Mouse (Mus musculus) forebrain, embryonic 15.5 days (tissue): ENCODE results near the gene Fes. TPM values are rescaled to one million over a fixed set of nuclear protein-coding genes. Genes with fewer than 3 reads are reported as not detected.
A peak's percentile ranks its signal among the peaks of the same experiment; 100 is the strongest.

Experiments
- ATAC-seq: fragments of 200-750 bp; cut with Nextera tagmentation; replicated peaks from 2 replicates; pipeline ENCODE4 v1.8.0; 2017; ENCODE audit warnings: mild to moderate bottlenecking, moderate TSS enrichment, moderate library complexity
- H3K27ac ChIP-seq: fragments of 300-500 bp; sonication (generic); replicated peaks from 2 replicates; pipeline ENCODE4 v1.5.1; 2015; ENCODE audit warnings: mild to moderate bottlenecking, inconsistent platforms
- H3K27me3 ChIP-seq: fragments of 300-500 bp; sonication (generic); 2 replicates; pipeline ENCODE4 v1.6.1; 2015; ENCODE audit warnings: inconsistent platforms
- H3K36me3 ChIP-seq: fragments of 300-500 bp; sonication (generic); 2 replicates; pipeline ENCODE4 v1.6.1; 2015; ENCODE audit warnings: mild to moderate bottlenecking, inconsistent platforms
- H3K4me1 ChIP-seq: fragments of 300-500 bp; sonication (generic); 2 replicates; pipeline ENCODE4 v1.6.1; 2015; ENCODE audit warnings: inconsistent platforms
- H3K4me2 ChIP-seq: fragments of 300-500 bp; sonication (generic); replicated peaks from 2 replicates; pipeline ENCODE4 v1.6.1; 2015; ENCODE audit warnings: mild to moderate bottlenecking, inconsistent platforms
- H3K4me3 ChIP-seq: fragments of 300-500 bp; sonication (generic); 2 replicates; pipeline ENCODE4 v1.5.1; 2015; ENCODE audit warnings: mild to moderate bottlenecking, inconsistent platforms
- H3K9ac ChIP-seq: fragments of 300-500 bp; sonication (generic); replicated peaks from 2 replicates; pipeline ENCODE4 v1.6.1; 2015; ENCODE audit warnings: mild to moderate bottlenecking, inconsistent platforms
- H3K9me3 ChIP-seq: fragments of 300-500 bp; sonication (generic); 2 replicates; pipeline ENCODE4 v1.6.1; 2016; ENCODE audit warnings: inconsistent platforms
- WGBS: fragments of 180-500 bp; shearing (Covaris S2); methylation state at CpG from one replicate; pipeline ENCODE4 v1.1.7; 2015; ENCODE audit warnings: mixed read lengths; 5-methylcytosine and 5-hydroxymethylcytosine counted together
- polyA plus RNA-seq: library from polyadenylated mRNA; unstranded; fragments of >200 nt; fragmentation: Nextera tagmentation; extraction: Ambion mirVana; gene quantifications from 2 replicates; pipeline ENCODE4 v1.2.1, GENCODE M21; 2015

Gene Fes
- polyA plus RNA-seq, 1 experiment from 2014 or later = 2.6 TPM

DNA sequence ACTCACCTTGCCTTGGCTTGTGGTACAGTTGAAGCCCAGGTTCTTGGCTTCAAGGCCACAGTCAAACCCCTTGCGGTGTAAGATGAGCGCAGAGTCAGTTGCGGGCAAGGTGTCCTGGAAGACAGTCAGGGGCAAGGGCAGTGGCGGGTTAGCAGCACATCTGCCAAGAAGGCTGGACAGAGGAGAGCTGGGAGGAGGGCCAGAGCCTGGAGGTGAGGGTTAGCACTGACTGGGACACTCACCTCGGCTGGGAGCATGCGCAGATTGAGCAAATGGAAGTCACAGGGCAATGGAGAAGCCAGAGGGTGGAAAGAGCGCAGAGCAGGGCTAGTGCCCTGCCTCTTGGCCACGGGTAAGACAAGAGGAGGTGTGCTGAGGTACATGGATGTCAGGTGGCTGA is 34.8 kb downstream of the Fes start:
- Histone ChIP-seq H3K4me2 (no peak overlapping the region), H3K4me3 (no peak overlapping the region), H3K27ac (no peak overlapping the region), H3K9me3 (no peaks in the 10 kb centered on the region), H3K36me3 (peaks cover 61% of the 10 kb centered on the region), H3K4me1 (no peaks in the 10 kb centered on the region), H3K27me3 (no peaks in the 10 kb centered on the region), H3K9ac (no peak overlapping the region)
- ATAC-seq = no peak
- 87% methylated on average over 8 of the region's 8 CpGs for WGBS

DNA sequence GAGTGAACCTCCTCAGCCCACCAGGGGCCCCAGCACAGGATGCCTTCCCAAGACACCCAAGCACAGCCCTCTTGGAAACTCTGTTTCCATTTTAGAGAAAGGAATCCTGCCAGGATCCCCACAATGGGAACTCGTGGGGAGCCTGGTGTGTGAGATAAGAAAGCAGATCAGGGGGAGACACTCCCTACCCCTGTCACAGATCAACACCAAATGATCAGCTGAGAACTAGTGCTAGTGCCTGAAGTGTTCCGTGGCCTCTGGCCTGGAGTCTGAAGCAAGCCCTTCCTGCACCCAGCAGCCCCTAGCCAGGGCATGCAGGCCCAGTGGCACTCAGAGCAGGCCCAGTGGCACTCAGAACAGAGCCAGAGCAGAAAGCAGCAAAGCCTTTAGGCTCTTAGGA is 36.9 kb downstream of the Fes start:
- Histone ChIP-seq H3K27me3 (no peaks in the 10 kb centered on the region), H3K27ac (no peak overlapping the region), H3K9me3 (no peaks in the 10 kb centered on the region), H3K4me3 (no peak overlapping the region), H3K4me2 (no peak overlapping the region), H3K4me1 (no peaks in the 10 kb centered on the region), H3K36me3 (peaks cover 45% of the 10 kb centered on the region), H3K9ac (no peak overlapping the region)
- 76% methylated on average over 2 of the region's 2 CpGs for WGBS
- ATAC-seq = no peak

DNA sequence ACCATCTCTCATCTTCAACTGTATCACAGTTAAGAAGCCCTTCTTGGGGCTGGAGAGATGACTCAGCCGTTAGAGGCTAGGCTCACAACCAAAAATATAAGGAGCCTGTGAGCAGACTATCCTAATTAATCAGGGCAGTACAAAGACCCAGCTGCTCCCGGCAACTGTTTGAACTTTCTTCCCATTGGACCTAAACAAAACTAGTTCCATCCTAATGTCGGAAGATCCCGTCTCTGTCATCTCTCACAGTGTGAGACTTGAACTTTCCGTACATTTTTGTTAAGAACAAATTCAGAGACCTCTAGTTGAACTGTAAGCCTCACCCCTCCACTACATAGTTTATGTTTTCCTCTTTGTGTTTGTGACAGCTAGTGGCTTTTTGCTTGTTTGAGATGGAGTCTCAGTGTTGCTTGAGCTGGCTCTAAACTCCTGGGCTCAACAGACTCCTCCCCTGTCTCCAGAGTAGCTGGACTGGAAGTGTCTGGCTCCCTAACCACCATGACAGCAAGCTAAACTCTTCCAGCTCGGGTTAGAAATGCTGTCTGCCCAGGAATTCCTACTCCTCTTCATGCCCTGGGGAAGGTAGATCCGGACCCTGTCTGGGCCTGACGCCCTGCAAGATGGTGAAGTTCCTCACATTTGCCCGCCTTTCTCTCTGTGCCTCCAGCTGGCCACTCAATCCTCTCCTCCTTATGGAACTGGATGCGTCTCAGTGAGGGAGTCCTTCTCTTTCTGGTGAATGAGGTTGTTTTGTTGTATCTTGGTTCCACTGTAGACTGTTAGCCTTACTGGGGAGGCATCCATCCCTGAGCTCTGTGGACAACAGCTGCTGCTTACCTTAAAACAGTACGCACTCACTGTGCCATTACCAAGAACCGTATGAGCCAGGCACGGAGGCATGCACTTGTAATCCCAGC is 39.8 kb downstream of the Fes start:
- no peak for ATAC-seq
- Histone ChIP-seq H3K4me1 (peaks cover 8% of the 10 kb centered on the region), H3K9ac (no peak overlapping the region), H3K4me3 (no peak overlapping the region), H3K27ac (no peak overlapping the region), H3K4me2 (no peak overlapping the region), H3K27me3 (no peaks in the 10 kb centered on the region), H3K36me3 (peaks cover 27% of the 10 kb centered on the region), H3K9me3 (no peaks in the 10 kb centered on the region)
- 74% methylated on average over 13 of the region's 13 CpGs for WGBS

DNA sequence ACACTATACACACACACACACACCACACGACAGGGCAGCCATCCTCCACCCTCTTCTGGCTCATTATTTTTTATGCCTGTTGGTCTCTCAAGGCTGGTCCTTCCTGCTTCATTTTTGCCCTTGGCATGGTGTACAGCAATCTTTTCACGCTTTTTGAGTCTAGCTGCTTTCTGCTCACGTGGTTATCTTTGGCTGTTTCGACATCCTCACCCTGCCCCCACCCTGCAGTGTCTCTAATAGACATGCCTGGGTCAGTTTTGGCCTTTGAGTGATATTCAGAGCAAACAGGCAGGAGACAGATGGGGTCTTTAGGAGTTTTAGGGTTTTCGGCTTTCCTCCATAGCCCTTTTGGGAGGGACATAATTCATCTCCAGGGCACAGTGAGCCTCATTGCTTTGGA is 40.9 kb downstream of the Fes start:
- Histone ChIP-seq H3K4me1 (peaks cover 13% of the 10 kb centered on the region), H3K9ac (no peak overlapping the region), H3K4me3 (no peak overlapping the region), H3K9me3 (no peaks in the 10 kb centered on the region), H3K4me2 (no peak overlapping the region), H3K27me3 (no peaks in the 10 kb centered on the region), H3K36me3 (peaks cover 18% of the 10 kb centered on the region), H3K27ac (no peak overlapping the region)
- 93% methylated on average over 5 of the region's 5 CpGs for WGBS
- ATAC-seq = no peak

DNA sequence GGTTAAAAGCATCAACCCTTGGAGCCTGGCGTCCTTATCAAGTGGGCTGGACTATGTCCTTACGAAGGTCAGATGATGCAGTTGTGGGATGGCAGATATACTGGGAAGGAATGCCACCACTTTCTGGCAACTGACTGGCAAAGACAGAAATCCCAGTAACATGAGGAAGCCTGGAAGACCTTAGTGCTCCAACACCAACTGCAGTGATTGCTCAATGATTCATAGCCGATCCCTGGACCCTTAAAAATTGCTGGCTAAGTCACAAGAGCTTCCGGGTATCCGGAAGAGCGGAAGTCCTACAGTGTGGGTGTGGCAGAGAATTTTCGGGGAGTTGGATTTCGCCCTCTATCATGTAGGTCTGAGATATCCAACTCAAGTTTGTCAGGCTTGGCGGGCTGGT is 41.6 kb downstream of the Fes start:
- H3K9ac ChIP-seq = no peak overlapping the region
- no peak overlapping the region for H3K4me2 ChIP-seq
- ATAC-seq = no peak
- no peaks in the 10 kb centered on the region for H3K27me3 ChIP-seq
- H3K4me3 ChIP-seq = no peak overlapping the region
- H3K27ac ChIP-seq = no peak overlapping the region
- 96% methylated on average over 9 of the region's 9 CpGs for WGBS
- peaks cover 13% of the 10 kb centered on the region for H3K36me3 ChIP-seq
- H3K4me1 ChIP-seq = peaks cover 14% of the 10 kb centered on the region
- no peaks in the 10 kb centered on the region for H3K9me3 ChIP-seq

DNA sequence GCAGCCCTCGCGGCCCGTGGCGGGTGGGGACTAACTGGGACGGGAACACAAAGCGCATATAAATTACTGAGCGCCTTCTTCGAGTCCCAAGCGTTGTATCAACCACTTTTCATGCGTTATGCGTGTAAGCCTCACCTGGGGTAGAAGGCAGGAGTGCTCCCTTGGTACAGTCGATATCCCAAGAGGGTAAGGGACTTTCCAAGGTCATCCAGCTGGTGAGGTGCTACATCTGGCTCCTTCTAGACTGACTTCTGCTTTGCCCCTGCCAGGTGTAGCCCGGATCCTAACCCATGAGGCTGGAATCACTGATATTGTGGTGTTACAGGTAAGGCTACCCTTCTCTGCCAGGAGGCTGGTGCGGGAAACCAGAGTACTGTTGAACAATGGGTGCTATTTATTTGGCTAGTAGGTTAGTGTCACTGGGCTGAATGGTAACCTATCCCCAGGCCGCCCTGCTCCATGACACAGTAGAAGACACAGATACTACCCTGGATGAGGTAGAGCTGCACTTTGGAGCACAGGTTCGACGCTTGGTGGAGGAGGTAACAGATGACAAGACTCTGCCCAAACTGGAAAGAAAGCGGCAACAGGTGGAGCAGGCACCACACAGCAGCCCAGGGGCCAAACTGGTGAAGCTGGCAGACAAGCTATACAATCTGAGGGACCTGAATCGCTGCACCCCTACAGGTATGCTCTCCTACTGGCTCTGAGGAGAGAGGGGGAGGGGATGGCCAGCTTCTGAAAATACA is 44.3 kb downstream of the Fes start:
- Histone ChIP-seq H3K9me3 (no peaks in the 10 kb centered on the region), H3K4me2 (peak overlapping the region; percentile 79), H3K4me1 (peaks cover 32% of the 10 kb centered on the region), H3K27me3 (no peaks in the 10 kb centered on the region), H3K27ac (peak overlapping the region; percentile 80), H3K36me3 (no peaks in the 10 kb centered on the region), H3K9ac (peak overlapping the region; percentile 60), H3K4me3 (peak overlapping the region; percentile 44)
- WGBS = 28% methylated on average over 19 of the region's 19 CpGs
- ATAC-seq = peak; percentile 9

DNA sequence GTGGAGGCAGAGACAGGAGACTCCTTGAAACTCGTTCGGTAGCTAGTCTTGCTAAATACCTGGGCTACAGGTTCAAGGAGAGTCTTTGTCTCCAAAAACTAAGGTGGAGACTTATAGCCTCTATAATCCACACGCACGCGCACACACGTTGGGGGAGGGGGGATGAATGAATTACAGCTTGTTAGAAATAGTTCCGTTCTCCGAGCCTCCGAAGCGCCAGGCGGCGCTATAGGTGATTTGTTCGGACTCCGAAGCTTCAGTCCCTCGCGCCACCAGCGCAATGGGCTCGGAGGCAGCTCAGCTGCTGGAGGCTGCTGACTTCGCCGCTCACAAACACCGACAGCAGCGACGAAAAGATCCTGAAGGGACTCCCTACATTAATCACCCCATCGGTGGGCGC is 44.9 kb downstream of the Fes start, which contains the start of gene Hddc3:
Gene Hddc3, plus strand, starts transcription at position 247 of the 400 bp plus-strand sequence.
- Histone ChIP-seq H3K27me3 (no peaks in the 10 kb centered on the region), H3K4me2 (peak within 1 kb of the TSS; percentile 79), H3K4me3 (peak within 1 kb of the TSS; percentile 44), H3K9me3 (no peaks in the 10 kb centered on the region), H3K36me3 (no peaks in the 10 kb centered on the region), H3K4me1 (peaks cover 37% of the 10 kb centered on the region), H3K9ac (peak within 1 kb of the TSS; percentile 60), H3K27ac (peak within 1 kb of the TSS; percentile 80)
- peak; percentile 39 for ATAC-seq
- WGBS = under 1% methylated on average over 25 of the region's 25 CpGs

DNA sequence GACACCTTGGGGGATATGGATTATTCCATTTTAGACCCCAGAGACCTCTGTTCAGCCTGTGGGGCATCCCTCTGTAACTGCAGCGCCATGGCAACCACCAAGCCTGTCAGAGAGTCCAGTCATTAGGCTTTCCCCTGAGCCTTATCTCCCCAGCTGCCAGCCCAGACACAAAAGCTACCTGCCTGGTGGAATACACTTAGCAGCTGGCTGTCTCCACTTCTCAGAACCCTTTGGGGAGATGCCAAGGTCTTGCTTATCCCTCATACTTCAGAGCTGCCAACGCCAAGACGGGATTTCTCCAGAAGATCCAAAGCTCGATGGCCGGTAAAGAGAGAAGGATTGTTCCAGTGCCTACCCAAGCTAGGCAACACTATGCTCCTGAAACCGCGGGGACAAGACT is 46.0 kb downstream of the Fes start:
- Histone ChIP-seq H3K4me3 (no peak overlapping the region), H3K4me1 (peaks cover 39% of the 10 kb centered on the region), H3K27ac (no peak overlapping the region), H3K9me3 (no peaks in the 10 kb centered on the region), H3K9ac (no peak overlapping the region), H3K36me3 (peaks cover 7% of the 10 kb centered on the region), H3K27me3 (no peaks in the 10 kb centered on the region), H3K4me2 (no peak overlapping the region)
- 79% methylated on average over 7 of the region's 7 CpGs for WGBS
- ATAC-seq = no peak

DNA sequence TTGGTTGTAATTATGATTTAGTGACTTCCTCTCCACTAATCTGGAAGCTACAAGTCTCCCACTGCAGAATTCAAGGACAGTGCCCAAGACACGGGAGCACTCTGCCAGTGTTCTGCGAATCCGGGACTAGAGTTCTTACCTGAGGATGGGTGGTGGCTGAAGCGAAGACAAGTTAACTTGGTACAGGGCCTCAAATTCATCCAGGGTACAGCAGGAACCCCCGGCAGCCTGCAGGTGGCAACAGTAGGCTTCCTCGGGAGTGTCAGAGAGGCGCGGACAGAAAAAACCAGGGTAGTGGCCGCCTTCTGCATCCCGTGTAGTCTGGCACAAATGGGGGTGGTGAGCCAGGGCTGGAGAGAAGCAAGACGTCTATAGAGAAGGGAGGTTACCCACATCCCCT is 47.0 kb downstream of the Fes start, which contains the start of gene Unc45a:
Gene Unc45a, minus strand, starts transcription at position 213 of the 400 bp plus-strand sequence.
- H3K9me3 ChIP-seq = no peaks in the 10 kb centered on the region
- peak within 1 kb of the TSS; percentile 92 for H3K27ac ChIP-seq
- no peaks in the 10 kb centered on the region for H3K27me3 ChIP-seq
- WGBS = 3% methylated on average over 11 of the region's 11 CpGs
- H3K36me3 ChIP-seq = peaks cover 17% of the 10 kb centered on the region
- H3K4me1 ChIP-seq = peaks cover 39% of the 10 kb centered on the region
- H3K4me3 ChIP-seq = peak within 1 kb of the TSS; percentile 84
- ATAC-seq = peak; percentile 30; the same call in 1 of the 2 replicates
- peak within 1 kb of the TSS; percentile 82 for H3K9ac ChIP-seq
- peak within 1 kb of the TSS; percentile 94 for H3K4me2 ChIP-seq

DNA sequence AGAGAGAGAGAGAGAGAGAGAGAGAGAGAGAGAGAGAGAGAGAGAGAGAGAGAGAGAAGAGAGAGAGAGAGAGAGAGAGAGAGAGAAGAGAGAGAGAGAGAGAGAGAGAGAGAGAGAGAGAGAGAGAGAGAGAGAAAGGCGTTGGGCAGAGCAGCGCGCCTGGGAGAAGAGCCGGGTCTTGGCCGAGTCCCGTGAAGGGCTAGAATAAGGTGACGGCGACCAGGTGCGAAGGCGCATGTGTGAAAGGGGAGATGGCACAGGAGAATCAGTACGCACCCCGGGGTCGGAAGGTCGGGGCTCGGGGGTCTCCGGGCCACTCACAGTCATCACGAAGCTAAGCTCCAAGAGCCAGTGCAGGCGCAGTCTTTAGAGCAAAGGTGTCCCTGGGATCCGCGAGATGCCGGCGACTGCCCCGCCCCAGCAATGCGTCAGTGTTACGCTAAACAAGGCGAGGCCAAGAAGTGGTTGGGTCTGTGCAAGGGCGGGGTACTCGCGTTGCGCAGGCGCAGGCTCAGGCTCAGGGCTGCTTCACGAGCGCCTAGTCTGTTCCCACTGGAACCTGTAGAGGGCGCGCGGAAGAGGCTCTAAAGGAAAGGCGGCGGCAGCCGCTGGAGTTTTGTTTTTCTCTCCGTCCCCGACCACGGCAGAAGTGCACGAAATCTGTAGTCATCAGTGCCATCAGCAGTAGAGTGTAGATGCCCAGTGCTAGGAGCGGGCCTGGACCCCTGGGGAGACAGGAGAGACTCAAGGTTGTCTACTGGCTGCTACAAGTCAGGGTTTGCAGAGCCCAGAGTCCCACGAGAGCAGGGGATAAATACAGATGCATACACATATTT is 47.7 kb downstream of the Fes start:
- H3K27me3 ChIP-seq = no peaks in the 10 kb centered on the region
- peaks cover 41% of the 10 kb centered on the region for H3K4me1 ChIP-seq
- peak; percentile 97 for ATAC-seq
- H3K4me3 ChIP-seq = peak overlapping the region; percentile 84
- peak overlapping the region; percentile 82 for H3K9ac ChIP-seq
- H3K27ac ChIP-seq = peak overlapping the region; percentile 92
- WGBS = 1% methylated on average over 45 of the region's 45 CpGs
- H3K4me2 ChIP-seq = peak overlapping the region; percentile 94
- peaks cover 25% of the 10 kb centered on the region for H3K36me3 ChIP-seq
- H3K9me3 ChIP-seq = no peaks in the 10 kb centered on the region

DNA sequence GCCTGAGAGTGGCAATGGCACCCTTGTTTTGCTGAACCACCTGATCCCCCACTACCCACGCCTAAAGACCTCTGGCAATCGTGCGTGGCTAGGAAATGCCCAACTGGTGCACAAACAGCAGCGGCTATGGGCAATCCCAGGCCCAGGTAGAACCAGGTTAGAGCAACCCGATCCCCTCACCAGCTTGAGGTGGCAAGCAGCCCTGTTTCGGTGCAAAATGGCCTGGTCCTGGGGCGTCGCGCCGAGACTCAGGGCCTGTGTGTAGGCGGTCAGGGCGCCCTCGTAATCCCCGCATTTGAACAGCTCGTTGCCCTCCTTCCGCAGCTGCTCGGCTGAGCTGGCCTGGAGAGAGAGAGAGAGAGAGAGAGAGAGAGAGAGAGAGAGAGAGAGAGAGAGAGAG is 48.4 kb downstream of the Fes start:
- Histone ChIP-seq H3K9ac (peak overlapping the region; percentile 82), H3K4me1 (peaks cover 41% of the 10 kb centered on the region), H3K36me3 (peaks cover 32% of the 10 kb centered on the region), H3K27me3 (no peaks in the 10 kb centered on the region), H3K4me3 (peak overlapping the region; percentile 84), H3K27ac (peak overlapping the region; percentile 68), H3K4me2 (peak overlapping the region; percentile 94), H3K9me3 (no peaks in the 10 kb centered on the region)
- no peak for ATAC-seq
- 3% methylated on average over 17 of the region's 17 CpGs for WGBS
